Mouse (Mus musculus): ENCODE measurements around the gene Ttc39b. TPM values are rescaled to one million over a fixed set of nuclear protein-coding genes. Genes with fewer than 3 reads are reported as not detected.

Ttc39b gene
- polyA plus RNA-seq, 1 experiment from 2014 or later = 2.6 TPM

GRCm38 (mm10) chr4:83325366-83325765 lies 1.3 kb upstream of the Ttc39b start:
- H3K4me3 ChIP-seq (ENCODE audit: low read depth, low read length) = no peak overlapping the region
- no peaks in the 10 kb centered on the region for H3K9me3 ChIP-seq (ENCODE audit: control insufficient read depth, low read length)
- H3K9ac ChIP-seq (ENCODE audit: low read length) = no peak overlapping the region
- H3K4me2 ChIP-seq (ENCODE audit: low read depth) = no peak overlapping the region
- H3K36me3 ChIP-seq (ENCODE audit: control insufficient read depth, insufficient read depth, low read length) = no peaks in the 10 kb centered on the region
- 0 out of 2 replicates have a peak, but pooled peaks cover 2% of the 10 kb centered on the region for H3K27me3 ChIP-seq (ENCODE audit: control insufficient read depth, insufficient read depth, low read length)
- no peak for ATAC-seq (ENCODE audit: insufficient read depth, low FRiP score, low TSS enrichment)
- DNase-seq (ENCODE audit: low spot score) = no peak
- H3K4me1 ChIP-seq (ENCODE audit: control insufficient read depth, insufficient read depth, low read length) = no peaks in the 10 kb centered on the region
- WGBS = 67% methylated on average over 5 of the region's 5 CpGs
- no peak overlapping the region for H3K27ac ChIP-seq (ENCODE audit: low read depth, low read length)

GRCm38 (mm10) chr4:83323201-83323903 lies 703 bp downstream of the Ttc39b start:
- Histone ChIP-seq H3K9me3 (ENCODE audit: control insufficient read depth, low read length) (no peaks in the 10 kb centered on the region), H3K36me3 (ENCODE audit: control insufficient read depth, insufficient read depth, low read length) (no peaks in the 10 kb centered on the region), H3K4me2 (ENCODE audit: low read depth) (peak overlapping the region; percentile 100), H3K4me1 (ENCODE audit: control insufficient read depth, insufficient read depth, low read length) (no peaks in the 10 kb centered on the region), H3K27ac (ENCODE audit: low read depth, low read length) (no peak overlapping the region), H3K27me3 (ENCODE audit: control insufficient read depth, insufficient read depth, low read length) (0 out of 2 replicates have a peak, but pooled peaks cover 2% of the 10 kb centered on the region), H3K4me3 (ENCODE audit: low read depth, low read length) (peak overlapping the region; percentile 72), H3K9ac (ENCODE audit: low read length) (peak overlapping the region; percentile 62)
- WGBS = 2% methylated on average over 48 of the region's 48 CpGs
- peak; percentile 64 for ATAC-seq (ENCODE audit: insufficient read depth, low FRiP score, low TSS enrichment)
- DNase-seq (ENCODE audit: low spot score) = peak; percentile 80

GRCm38 (mm10) chr4:83319736-83320135 lies 4.3 kb downstream of the Ttc39b start:
- H3K9ac ChIP-seq (ENCODE audit: low read length) = no peak overlapping the region
- no peaks in the 10 kb centered on the region; the same call in 1 of the 2 replicates for H3K4me1 ChIP-seq (ENCODE audit: control insufficient read depth, insufficient read depth, low read length)
- H3K4me3 ChIP-seq (ENCODE audit: low read depth, low read length) = no peak overlapping the region
- no peak overlapping the region for H3K4me2 ChIP-seq (ENCODE audit: low read depth)
- H3K36me3 ChIP-seq (ENCODE audit: control insufficient read depth, insufficient read depth, low read length) = no peaks in the 10 kb centered on the region
- H3K27ac ChIP-seq (ENCODE audit: low read depth, low read length) = no peak overlapping the region
- DNase-seq (ENCODE audit: low spot score) (no peak), ATAC-seq (ENCODE audit: insufficient read depth, low FRiP score, low TSS enrichment) (no peak)
- 91% methylated on average over 4 of the region's 4 CpGs for WGBS
- H3K9me3 ChIP-seq (ENCODE audit: control insufficient read depth, low read length) = no peaks in the 10 kb centered on the region
- 0 out of 2 replicates have a peak, but pooled peaks cover 2% of the 10 kb centered on the region for H3K27me3 ChIP-seq (ENCODE audit: control insufficient read depth, insufficient read depth, low read length)

- WGBS = 40% methylated on average over 3 of the region's 3 CpGs
- no peak for DNase-seq (ENCODE audit: low spot score)
- Histone ChIP-seq H3K4me2 (ENCODE audit: low read depth) (no peak overlapping the region), H3K9me3 (ENCODE audit: control insufficient read depth, low read length) (no peaks in the 10 kb centered on the region), H3K27ac (ENCODE audit: low read depth, low read length) (no peak overlapping the region), H3K27me3 (ENCODE audit: control insufficient read depth, insufficient read depth, low read length) (0 out of 2 replicates have a peak, but pooled peaks cover 2% of the 10 kb centered on the region), H3K4me3 (ENCODE audit: low read depth, low read length) (no peak overlapping the region), H3K4me1 (ENCODE audit: control insufficient read depth, insufficient read depth, low read length) (peaks cover 3% of the 10 kb centered on the region; the same call in 1 of the 2 replicates), H3K9ac (ENCODE audit: low read length) (no peak overlapping the region), H3K36me3 (ENCODE audit: control insufficient read depth, insufficient read depth, low read length) (no peaks in the 10 kb centered on the region)
- ATAC-seq (ENCODE audit: insufficient read depth, low FRiP score, low TSS enrichment) = no peak
Measured at GRCm38 (mm10) chr4:83318758-83319157, 5.3 kb downstream of the Ttc39b start.

- H3K36me3 ChIP-seq (ENCODE audit: control insufficient read depth, insufficient read depth, low read length) = no peaks in the 10 kb centered on the region
Measured at GRCm38 (mm10) chr4:83317826-83318348, 6.2 kb downstream of the Ttc39b start.

GRCm38 (mm10) chr4:83316718-83317117 lies 7.3 kb downstream of the Ttc39b start:
- Histone ChIP-seq H3K4me3 (ENCODE audit: low read depth, low read length) (no peak overlapping the region), H3K4me1 (ENCODE audit: control insufficient read depth, insufficient read depth, low read length) (peaks cover 3% of the 10 kb centered on the region; the same call in 1 of the 2 replicates), H3K27ac (ENCODE audit: low read depth, low read length) (no peak overlapping the region), H3K27me3 (ENCODE audit: control insufficient read depth, insufficient read depth, low read length) (no peaks in the 10 kb centered on the region), H3K36me3 (ENCODE audit: control insufficient read depth, insufficient read depth, low read length) (no peaks in the 10 kb centered on the region), H3K4me2 (ENCODE audit: low read depth) (no peak overlapping the region), H3K9me3 (ENCODE audit: control insufficient read depth, low read length) (no peaks in the 10 kb centered on the region), H3K9ac (ENCODE audit: low read length) (no peak overlapping the region)
- no peak for DNase-seq (ENCODE audit: low spot score)
- ATAC-seq (ENCODE audit: insufficient read depth, low FRiP score, low TSS enrichment) = no peak
- 66% methylated on average over 3 of the region's 3 CpGs for WGBS

More at GRCm38 (mm10) chr4:83317826-83318348, 6.2 kb downstream of the Ttc39b start:
- ATAC-seq (ENCODE audit: insufficient read depth, low FRiP score, low TSS enrichment) = no peak
- H3K9ac ChIP-seq (ENCODE audit: low read length) = no peak overlapping the region
- H3K4me1 ChIP-seq (ENCODE audit: control insufficient read depth, insufficient read depth, low read length) = peaks cover 3% of the 10 kb centered on the region; the same call in 1 of the 2 replicates
- no peak overlapping the region for H3K4me2 ChIP-seq (ENCODE audit: low read depth)
- H3K9me3 ChIP-seq (ENCODE audit: control insufficient read depth, low read length) = no peaks in the 10 kb centered on the region
- H3K4me3 ChIP-seq (ENCODE audit: low read depth, low read length) = no peak overlapping the region
- H3K27me3 ChIP-seq (ENCODE audit: control insufficient read depth, insufficient read depth, low read length) = 0 out of 2 replicates have a peak, but pooled peaks cover under 1% of the 10 kb centered on the region
- DNase-seq (ENCODE audit: low spot score) = no peak
- 70% methylated on average over 3 of the region's 3 CpGs for WGBS
- H3K27ac ChIP-seq (ENCODE audit: low read depth, low read length) = no peak overlapping the region

- Histone ChIP-seq H3K9me3 (ENCODE audit: control insufficient read depth, low read length) (no peaks in the 10 kb centered on the region), H3K36me3 (ENCODE audit: control insufficient read depth, insufficient read depth, low read length) (no peaks in the 10 kb centered on the region), H3K9ac (ENCODE audit: low read length) (no peak overlapping the region), H3K4me1 (ENCODE audit: control insufficient read depth, insufficient read depth, low read length) (peaks cover 3% of the 10 kb centered on the region; the same call in 1 of the 2 replicates), H3K4me3 (ENCODE audit: low read depth, low read length) (no peak overlapping the region), H3K4me2 (ENCODE audit: low read depth) (no peak overlapping the region), H3K27me3 (ENCODE audit: control insufficient read depth, insufficient read depth, low read length) (no peaks in the 10 kb centered on the region), H3K27ac (ENCODE audit: low read depth, low read length) (no peak overlapping the region)
- DNase-seq (ENCODE audit: low spot score) (no peak), ATAC-seq (ENCODE audit: insufficient read depth, low FRiP score, low TSS enrichment) (no peak)
- WGBS = 75% methylated on average over 4 of the region's 4 CpGs
Measured at GRCm38 (mm10) chr4:83315930-83316329, 8.1 kb downstream of the Ttc39b start.

GRCm38 (mm10) chr4:83314922-83315881 lies 8.9 kb downstream of the Ttc39b start:
- no peak overlapping the region for H3K9ac ChIP-seq (ENCODE audit: low read length)
- peaks cover 3% of the 10 kb centered on the region; the same call in 1 of the 2 replicates for H3K4me1 ChIP-seq (ENCODE audit: control insufficient read depth, insufficient read depth, low read length)
- no peak overlapping the region for H3K4me3 ChIP-seq (ENCODE audit: low read depth, low read length)
- no peak overlapping the region for H3K27ac ChIP-seq (ENCODE audit: low read depth, low read length)
- no peaks in the 10 kb centered on the region for H3K36me3 ChIP-seq (ENCODE audit: control insufficient read depth, insufficient read depth, low read length)
- no peak overlapping the region for H3K4me2 ChIP-seq (ENCODE audit: low read depth)
- DNase-seq (ENCODE audit: low spot score) (no peak), ATAC-seq (ENCODE audit: insufficient read depth, low FRiP score, low TSS enrichment) (no peak)
- 63% methylated on average over 13 of the region's 13 CpGs for WGBS
- no peaks in the 10 kb centered on the region for H3K9me3 ChIP-seq (ENCODE audit: control insufficient read depth, low read length)
- H3K27me3 ChIP-seq (ENCODE audit: control insufficient read depth, insufficient read depth, low read length) = no peaks in the 10 kb centered on the region
